Mouse (Mus musculus): ENCODE results near the gene Mob3c. TPM values are rescaled to one million over a fixed set of nuclear protein-coding genes. Genes with fewer than 3 reads are reported as not detected.

The Mob3c gene
- total RNA-seq, 2 experiments from 2014 or later, result 2.3 to 4.0 TPM

DNA sequence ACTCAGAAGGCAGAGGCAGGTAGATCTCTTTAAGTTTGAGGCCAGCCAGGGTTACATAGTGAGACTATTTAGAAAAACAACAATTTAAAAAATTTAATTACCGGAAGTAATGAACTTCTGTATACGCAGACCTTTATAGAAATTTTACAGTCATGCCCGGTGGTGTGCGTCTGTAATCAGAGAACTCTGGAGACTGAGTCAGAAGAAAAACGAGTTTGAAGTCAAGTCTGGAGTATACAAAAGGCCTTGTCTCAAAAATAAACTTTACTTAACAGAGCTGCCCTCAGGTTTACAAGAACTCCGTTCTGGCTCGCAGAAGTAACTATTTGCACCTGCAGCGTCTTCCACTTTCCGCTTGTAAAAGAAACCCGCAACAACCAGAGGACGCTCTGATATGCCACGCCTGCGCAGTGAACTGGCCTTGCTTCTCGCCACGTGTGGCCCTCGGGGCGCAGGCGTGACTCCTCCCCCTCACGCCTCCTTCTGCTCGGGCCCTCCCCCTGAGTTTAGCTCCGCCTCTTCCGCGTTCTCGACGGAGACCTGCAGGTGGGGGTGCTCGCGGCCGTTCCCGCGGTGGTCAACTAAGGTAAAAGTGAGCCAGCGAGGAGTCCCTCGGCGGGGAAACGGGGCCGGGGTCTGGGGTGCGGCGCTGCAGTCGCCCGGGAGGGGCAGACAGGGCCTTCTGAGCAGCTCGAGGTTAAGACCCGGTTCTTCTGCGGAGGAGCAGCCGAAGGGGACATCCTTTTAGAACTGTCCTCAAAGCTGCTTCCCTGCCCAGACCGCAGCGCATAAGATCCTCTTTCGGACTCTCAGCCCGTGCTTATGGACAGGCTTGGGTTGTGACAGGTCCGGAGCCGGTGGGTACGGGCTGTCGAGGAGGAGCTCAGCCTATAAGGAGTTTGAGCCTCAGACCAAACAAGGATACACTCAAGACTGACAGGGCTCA lies 11.1 kb downstream of the Mob3c start, which contains the start of gene Mknk1:
Gene Mknk1, plus strand, starts transcription at position 503 of the 946 bp plus-strand sequence.
- TF ChIP-seq CTCF (IDR thresholded peaks at IDR 0.05), result no peak; the same call in 1 of the 2 replicates
- DNase-seq, result peak; percentile 96
- peak within 1 kb of the TSS; percentile 93 for H3K27ac ChIP-seq
- peak within 1 kb of the TSS; percentile 76 for H3K4me3 ChIP-seq
- intact Hi-C loops (cut with DNase I), result loop anchor here (5.0 kb wide), 1 partner anchor 102 kb away; the partner anchor contains the start of gene Efcab14

DNA sequence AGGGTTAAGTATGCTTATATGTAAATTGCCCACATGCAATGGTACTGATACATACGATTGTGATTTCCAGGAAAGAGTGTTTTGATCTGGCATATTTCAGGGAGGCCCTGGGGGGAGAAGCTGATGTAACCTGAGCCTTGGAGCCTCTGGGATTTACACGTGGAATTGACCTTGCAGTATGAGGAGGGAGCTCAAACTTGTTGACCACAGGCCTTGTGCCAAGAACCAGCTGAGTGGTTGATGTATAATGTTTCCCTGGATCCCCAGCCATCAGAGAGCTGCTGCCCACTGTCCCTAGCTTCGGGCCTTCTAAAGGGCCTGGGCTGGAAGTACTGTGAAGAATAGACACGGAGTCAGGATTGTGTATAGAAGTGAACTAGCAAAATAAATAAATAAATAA lies 12.1 kb downstream of the Mob3c start:
- intact Hi-C loops (cut with DNase I), result loop anchor here (5.0 kb wide), 1 partner anchor 103 kb away; the partner anchor contains the start of gene Efcab14
- peak; percentile 60 for DNase-seq
- TF ChIP-seq CTCF (IDR thresholded peaks at IDR 0.05), result no peak
- Histone ChIP-seq H3K27ac (peak overlapping the region; percentile 93), H3K4me3 (peak overlapping the region; percentile 76)

DNA sequence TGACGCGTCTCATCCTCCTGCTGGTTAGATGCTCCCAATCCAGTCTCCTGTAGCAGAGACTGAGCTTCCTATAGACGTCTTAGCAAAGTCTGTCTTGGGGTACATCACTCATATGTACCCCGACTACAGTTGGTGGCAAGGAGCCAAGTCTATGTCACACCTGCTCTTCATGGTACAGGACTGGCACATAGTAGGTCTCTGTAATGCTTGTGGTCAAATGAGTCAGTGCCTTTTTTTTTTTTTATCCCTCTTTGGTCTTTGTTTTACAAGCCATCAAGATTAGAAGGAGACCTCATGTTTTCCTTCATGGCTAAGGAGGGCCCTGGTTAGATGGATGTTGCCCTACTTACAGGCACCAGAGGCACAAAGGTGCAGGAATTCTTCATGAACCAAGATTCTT lies 12.9 kb downstream of the Mob3c start:
- no peak for DNase-seq
- Histone ChIP-seq H3K27ac (peak overlapping the region; percentile 93; the same call in 1 of the 2 replicates), H3K4me3 (no peak overlapping the region; the same call in 1 of the 2 replicates)
- no peak for TF ChIP-seq CTCF (IDR thresholded peaks at IDR 0.05)
- intact Hi-C loops (cut with DNase I), result no loop called here

DNA sequence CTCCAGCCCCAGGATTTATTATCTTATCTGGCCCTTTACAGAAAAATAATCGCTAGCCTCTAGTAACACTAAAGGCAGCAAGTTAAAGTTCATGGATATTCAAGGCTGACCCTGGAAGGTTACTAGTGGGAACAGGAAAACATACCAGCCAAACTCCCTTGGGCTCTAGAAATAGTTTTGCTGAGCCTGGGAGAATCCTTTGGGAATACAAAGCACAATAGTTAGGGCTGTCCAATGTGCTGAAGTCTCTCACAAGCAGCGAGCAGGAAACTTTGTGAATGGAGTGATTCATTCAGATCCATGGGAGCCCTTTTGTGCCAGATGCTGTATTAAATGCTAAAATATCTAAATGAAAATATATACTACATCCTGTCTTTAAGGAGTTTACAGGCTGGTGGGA lies 18.8 kb downstream of the Mob3c start:
- intact Hi-C loops (cut with DNase I), result no loop called here
- no peak overlapping the region for H3K4me3 ChIP-seq
- DNase-seq, result no peak
- peak overlapping the region; percentile 20; the same call in 1 of the 2 replicates for H3K27ac ChIP-seq
- no peak for TF ChIP-seq CTCF (IDR thresholded peaks at IDR 0.05)

DNA sequence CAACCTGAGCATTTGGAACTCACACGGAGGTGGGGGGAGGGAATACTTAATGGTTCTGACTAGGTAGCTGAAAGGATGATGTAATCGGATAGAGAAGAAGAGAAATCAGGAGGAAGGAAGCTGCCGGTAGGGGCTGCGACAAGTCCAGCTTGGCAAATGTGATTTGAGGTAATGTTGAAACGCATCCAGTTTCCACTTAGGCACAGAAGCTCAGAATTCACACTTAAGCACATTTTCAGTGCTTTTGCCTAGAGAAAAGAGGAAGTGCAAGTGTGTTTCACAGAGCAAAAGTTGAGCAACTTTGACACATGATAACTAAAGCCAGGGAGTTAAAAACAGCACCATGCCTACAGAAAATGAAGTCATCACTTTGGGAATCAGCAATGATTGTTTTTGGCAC lies 19.5 kb downstream of the Mob3c start:
- peak overlapping the region; percentile 20; the same call in 1 of the 2 replicates for H3K27ac ChIP-seq
- H3K4me3 ChIP-seq, result no peak overlapping the region
- DNase-seq, result no peak
- no peak for TF ChIP-seq CTCF (IDR thresholded peaks at IDR 0.05)
- intact Hi-C loops (cut with DNase I), result no loop called here

DNA sequence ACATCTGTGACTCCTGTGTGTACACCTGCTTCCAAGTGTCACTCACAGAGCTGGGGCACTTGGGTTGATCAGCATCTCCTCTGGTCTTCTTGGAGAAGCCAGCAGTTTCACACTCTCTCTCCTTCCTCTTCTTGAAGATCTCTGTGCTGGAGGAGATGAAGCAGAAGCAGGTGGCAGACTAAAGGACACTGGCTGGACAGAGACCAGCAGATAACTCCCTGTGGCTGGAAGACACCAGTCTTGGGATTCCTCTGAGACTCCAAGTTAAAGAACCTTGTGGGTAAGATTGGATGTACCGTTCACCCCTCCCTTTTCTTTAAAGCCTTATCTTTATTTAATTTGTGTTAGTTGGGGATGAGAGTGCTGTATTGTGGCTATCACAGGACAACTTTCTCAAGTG lies 20.2 kb downstream of the Mob3c start:
- intact Hi-C loops (cut with DNase I), result no loop called here
- no peak for DNase-seq
- Histone ChIP-seq H3K27ac (peak overlapping the region; percentile 2; the same call in 1 of the 2 replicates), H3K4me3 (no peak overlapping the region)
- TF ChIP-seq CTCF (IDR thresholded peaks at IDR 0.05), result no peak

DNA sequence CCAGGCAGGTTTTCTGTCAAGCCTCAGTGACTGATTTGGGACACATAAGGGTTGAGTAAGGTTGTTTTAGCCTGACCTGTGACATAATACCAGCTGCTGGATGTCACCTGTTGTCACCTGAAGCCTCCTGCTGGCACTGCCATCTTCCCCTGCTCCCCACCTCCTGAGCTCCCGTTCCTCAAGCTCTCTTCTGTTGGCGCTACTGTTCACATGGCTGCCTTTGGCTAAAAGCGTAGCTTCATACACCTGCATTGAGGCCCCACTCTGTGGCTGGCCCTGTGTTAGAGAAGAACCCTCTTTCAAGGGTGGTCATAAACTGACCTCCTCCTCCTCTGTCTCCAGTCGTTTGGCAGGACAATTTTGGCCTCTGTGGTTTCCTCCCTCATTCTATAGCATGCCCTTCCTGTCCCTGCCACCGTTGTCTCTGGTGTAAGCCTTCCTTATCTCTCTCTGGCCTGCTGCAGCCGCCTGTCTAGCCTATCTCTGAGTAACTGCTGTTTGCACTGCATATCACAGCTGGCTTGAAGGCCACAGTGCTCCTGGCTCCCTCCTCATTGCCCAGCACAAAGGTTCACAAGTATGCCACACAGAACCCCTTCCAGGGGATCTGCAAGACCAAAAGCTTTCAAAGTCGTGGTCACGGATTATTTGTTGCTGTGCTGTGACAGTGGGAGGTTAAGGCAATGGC lies 21.2 kb downstream of the Mob3c start:
- intact Hi-C loops (cut with DNase I), result no loop called here
- no peak for DNase-seq
- TF ChIP-seq CTCF (IDR thresholded peaks at IDR 0.05), result no peak

DNA sequence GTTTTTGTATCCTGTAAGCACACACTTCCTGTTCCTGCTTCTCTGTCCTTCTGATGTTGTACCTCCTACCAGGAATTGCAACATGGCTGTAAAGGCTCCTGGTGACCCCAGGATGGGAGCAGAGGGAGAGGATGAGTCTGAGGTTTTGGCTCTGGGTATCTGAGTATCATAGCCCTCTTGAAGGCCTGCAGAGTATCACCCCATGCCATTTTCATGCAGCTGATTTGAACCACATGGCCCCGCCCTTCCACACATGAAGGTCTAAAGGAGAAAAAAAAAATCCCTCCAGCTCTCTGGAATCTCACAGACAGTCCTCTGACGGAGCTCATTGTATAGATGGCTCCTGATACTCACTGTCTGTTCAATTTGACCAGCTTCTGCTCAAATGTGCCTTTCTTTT lies 22.2 kb downstream of the Mob3c start:
- intact Hi-C loops (cut with DNase I), result no loop called here
- DNase-seq, result no peak
- Histone ChIP-seq H3K4me3 (no peak overlapping the region), H3K27ac (no peak overlapping the region)
- TF ChIP-seq CTCF (IDR thresholded peaks at IDR 0.05), result no peak

More for the DNA sequence above, 21.2 kb downstream of the Mob3c start:
- no peak overlapping the region; the same call in 1 of the 2 replicates for H3K27ac ChIP-seq
- no peak overlapping the region for H3K4me3 ChIP-seq

DNA sequence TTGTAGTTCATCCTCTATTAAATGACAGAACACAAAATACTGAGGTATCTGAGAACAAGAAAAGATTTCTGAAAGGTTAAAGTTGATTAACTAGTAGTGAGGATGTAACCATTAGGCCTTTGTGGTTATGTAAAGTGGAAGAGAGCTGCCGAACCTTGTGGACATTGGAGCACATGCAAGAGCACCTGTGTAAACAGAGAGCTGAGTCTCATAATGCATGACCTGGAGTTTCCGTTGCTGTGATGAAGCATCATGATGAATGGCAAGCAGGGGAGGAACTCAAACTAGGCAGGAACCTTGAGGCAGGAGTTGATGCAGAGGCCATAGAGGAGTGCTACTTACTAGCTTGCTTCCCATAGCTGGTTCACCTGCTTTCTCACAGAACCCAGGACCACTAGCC lies 22.7 kb downstream of the Mob3c start:
- Histone ChIP-seq H3K27ac (no peak overlapping the region), H3K4me3 (no peak overlapping the region)
- intact Hi-C loops (cut with DNase I), result no loop called here
- DNase-seq, result no peak
- TF ChIP-seq CTCF (IDR thresholded peaks at IDR 0.05), result no peak

DNA sequence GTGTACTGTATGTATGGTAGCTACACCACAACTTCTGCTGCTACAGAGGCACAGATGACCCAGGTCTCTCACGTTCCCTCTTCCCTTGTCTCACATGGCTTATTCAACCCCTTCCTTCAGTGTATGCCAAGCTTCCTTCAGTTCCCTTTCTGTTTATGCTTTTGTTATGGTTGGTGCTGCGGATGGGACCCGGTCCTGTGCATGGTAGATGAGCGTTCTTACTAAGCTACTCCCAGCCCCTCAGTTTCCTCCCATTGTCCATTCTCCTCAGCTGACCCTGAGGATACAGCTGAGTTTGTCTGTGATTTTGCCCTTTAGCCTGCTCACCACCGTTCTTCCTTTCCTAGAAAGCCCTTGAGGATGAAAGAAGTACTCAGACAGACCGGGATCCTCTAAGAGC lies 23.7 kb downstream of the Mob3c start:
- H3K27ac ChIP-seq, result no peak overlapping the region
- TF ChIP-seq CTCF (IDR thresholded peaks at IDR 0.05), result no peak
- DNase-seq, result no peak
- intact Hi-C loops (cut with DNase I), result no loop called here
- H3K4me3 ChIP-seq, result no peak overlapping the region

DNA sequence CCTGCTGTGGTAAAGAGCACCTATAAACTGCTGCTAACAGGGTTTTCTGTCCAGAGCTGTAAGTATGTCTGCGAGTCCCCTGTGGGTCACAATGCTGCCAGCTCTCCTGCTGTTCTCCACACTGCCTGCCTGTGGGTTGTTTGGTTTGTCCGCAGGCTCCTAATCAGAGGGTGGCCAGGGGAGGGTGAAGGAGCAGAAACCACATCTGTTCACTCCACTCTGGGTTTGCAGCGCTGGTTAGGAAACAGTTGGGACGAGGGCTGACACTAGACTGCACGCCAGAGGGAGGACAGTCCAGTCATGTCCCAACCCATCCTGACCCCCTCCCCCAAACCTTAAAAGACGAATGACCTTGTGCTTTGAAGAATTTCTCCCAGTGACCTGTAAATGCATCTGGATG lies 27.2 kb downstream of the Mob3c start:
- H3K27ac ChIP-seq, result no peak overlapping the region
- intact Hi-C loops (cut with DNase I), result no loop called here
- no peak overlapping the region for H3K4me3 ChIP-seq
- no peak for TF ChIP-seq CTCF (IDR thresholded peaks at IDR 0.05)
- DNase-seq, result no peak

DNA sequence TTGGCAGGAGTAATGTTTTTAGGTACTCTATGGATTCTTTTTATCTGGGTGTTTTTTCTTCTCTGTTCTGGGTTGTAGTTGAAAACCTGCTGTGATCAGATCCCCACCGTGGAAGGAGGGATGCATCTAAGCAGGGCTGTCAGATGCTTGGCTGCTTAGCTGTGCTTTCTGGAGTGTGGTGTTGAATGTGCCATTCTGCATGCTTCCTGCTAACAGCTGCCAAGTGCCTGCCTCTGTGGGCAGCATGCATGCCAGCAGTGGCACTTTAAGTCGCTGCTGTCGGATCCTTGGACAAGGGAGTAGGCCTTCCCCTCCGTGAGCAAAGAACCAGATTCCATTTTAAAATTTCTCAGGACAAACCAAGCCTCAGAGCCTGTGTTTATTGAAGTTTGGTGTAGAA lies 27.7 kb downstream of the Mob3c start:
- intact Hi-C loops (cut with DNase I), result no loop called here
- no peak for TF ChIP-seq CTCF (IDR thresholded peaks at IDR 0.05)
- Histone ChIP-seq H3K27ac (no peak overlapping the region), H3K4me3 (no peak overlapping the region)
- no peak for DNase-seq

DNA sequence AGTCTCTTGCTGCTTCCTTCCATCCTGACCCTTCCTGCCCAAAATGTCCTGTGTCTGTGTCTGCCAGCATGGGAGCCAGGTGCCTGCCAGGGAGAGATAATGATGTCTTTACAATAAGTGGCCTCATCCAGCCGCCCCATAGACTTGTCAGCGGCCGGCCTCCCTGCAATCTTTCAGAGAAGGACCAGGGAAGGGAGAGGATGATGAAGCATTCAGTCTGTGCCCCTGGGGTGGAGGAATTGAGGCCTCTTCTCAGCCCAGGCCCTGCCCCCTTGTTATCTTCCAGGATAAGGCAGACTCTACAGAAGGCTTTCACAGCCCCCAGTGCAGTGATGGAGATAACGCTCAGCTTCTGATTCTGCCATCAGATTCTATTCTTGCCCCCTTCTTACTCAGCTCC lies 28.4 kb downstream of the Mob3c start:
- TF ChIP-seq CTCF (IDR thresholded peaks at IDR 0.05), result no peak

More for the DNA sequence above, 28.4 kb downstream of the Mob3c start:
- no peak overlapping the region for H3K4me3 ChIP-seq
- H3K27ac ChIP-seq, result no peak overlapping the region
- no peak for DNase-seq
- intact Hi-C loops (cut with DNase I), result no loop called here

All from gastrocnemius, adult 2 months (tissue).